Mouse (Mus musculus): ENCODE results near the gene C1ql3.

C1ql3 gene

DNA sequence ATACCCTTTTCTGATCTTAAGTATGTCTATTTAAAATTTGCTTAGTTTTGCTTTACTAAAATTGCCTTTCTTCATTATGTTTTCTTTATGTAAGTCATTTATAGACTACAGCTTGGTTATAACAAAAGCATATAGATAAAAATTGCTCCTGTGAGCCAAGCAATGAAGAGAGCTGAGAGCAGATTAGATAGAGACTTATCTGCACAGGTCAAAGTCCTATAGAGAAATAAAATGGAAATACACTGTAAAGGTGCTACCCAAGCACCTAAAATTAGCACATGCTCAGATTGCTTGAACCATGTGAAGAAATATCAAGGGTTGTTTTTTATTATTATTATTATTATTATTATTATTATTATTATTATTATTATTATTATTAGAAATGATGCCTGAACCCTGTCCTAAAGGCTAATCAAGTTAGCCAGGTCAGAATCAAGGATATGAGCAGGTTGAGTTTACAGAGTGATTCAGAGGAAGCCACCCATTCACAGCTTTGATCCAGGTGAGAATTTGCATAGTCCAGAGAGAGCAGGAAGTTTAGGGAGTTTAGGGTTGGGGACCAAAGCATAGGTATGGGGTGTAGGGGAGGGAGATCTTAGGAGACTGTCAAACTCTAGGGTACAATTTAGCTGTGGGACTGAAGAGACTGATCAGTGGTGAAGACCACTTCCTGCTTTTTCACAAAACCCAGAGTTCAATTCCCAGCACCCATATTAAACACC, 54.7 kb downstream of the C1ql3 start:
- DNase-seq (ENCODE audit: extremely low read depth, insufficient read length, low spot score): no peak
